Comparison of ENCODE assay signal across 8 mouse cellular contexts in genomic region chr11:97660734-97661647, GRCm38 (mm10). TPM values are rescaled to one million over a fixed set of nuclear protein-coding genes. Genes with fewer than 3 reads are reported as not detected.
DNase-seq lines count a peak whose midpoint lies in the region; ATAC-seq and TF ChIP-seq lines count a peak whose summit lies in the region.

No protein-coding gene starts in this region.

- 5% methylated on average over 27 of the region's 27 CpGs for WGBS in heart, embryonic 12.5 days
- WGBS in hindbrain, embryonic 15.5 days: 2% methylated on average over 27 of the region's 27 CpGs
- WGBS in midbrain, embryonic 14.5 days: 2% methylated on average over 27 of the region's 27 CpGs

- TF ChIP-seq CTCF in MEL (IDR thresholded peaks at IDR 0.05 in 2 of 3, conservative IDR thresholded peaks at IDR 0.05 in 1 of 3; ENCODE audit: control insufficient read depth in 1 of 3, insufficient read depth in 1 of 3, low read depth in 2 of 3, low read length in 3 of 3, poor library complexity in 1 of 3, severe bottlenecking in 1 of 3): no peak

- H3K27me3 ChIP-seq in heart, embryonic 12.5 days (replicated peaks): no peaks in the 10 kb centered on the region
- H3K27me3 ChIP-seq in MEL (ENCODE audit: control insufficient read depth in 1 of 2, insufficient read depth in 2 of 2, low read length in 2 of 2): no peaks in the 10 kb centered on the region
- H3K27me3 ChIP-seq in hindbrain, embryonic 15.5 days: peaks cover 18% of the 10 kb centered on the region
- H3K27me3 ChIP-seq in midbrain, embryonic 14.5 days (ENCODE audit: control insufficient read depth, insufficient read depth, low read length): peaks cover 18% of the 10 kb centered on the region

- no peak for TF ChIP-seq EP300 in MEL (IDR thresholded peaks at IDR 0.05; ENCODE audit: low read depth in 1 of 2, low read length in 2 of 2)

- DNase-seq in heart, postnatal 4 days: no peak
- peak; percentile 67 for DNase-seq in MEL (ENCODE audit: low read depth, low spot score)
- DNase-seq in midbrain, embryonic 14.5 days: no peak
- no peak for DNase-seq in urinary bladder, postnatal 36 days (ENCODE audit: low spot score in 2 of 2)
- no peak for DNase-seq in frontal cortex, postnatal 14 days (ENCODE audit: low spot score in 2 of 2)
- DNase-seq in right cerebral cortex, adult 18-20 months: no peak

- TF ChIP-seq RAD21 in MEL (IDR thresholded peaks at IDR 0.05; ENCODE audit: low read depth, low read length): no peak

- H3K9me3 ChIP-seq in heart, embryonic 12.5 days (replicated peaks): no peaks in the 10 kb centered on the region
- no peaks in the 10 kb centered on the region for H3K9me3 ChIP-seq in MEL (replicated peaks; ENCODE audit: insufficient read depth, low read length)
- no peaks in the 10 kb centered on the region for H3K9me3 ChIP-seq in hindbrain, embryonic 15.5 days
- H3K9me3 ChIP-seq in midbrain, embryonic 14.5 days (ENCODE audit: control insufficient read depth, low read length): no peaks in the 10 kb centered on the region

- H3K4me2 ChIP-seq in heart, embryonic 12.5 days: peak overlapping the region; percentile 76
- H3K4me2 ChIP-seq in hindbrain, embryonic 15.5 days: peak overlapping the region; percentile 81
- peak overlapping the region; percentile 79 for H3K4me2 ChIP-seq in midbrain, embryonic 14.5 days (ENCODE audit: low read length)

- H3K27ac ChIP-seq in heart, embryonic 12.5 days (ENCODE audit: poor library complexity, severe bottlenecking): peak overlapping the region; percentile 94
- peak overlapping the region; percentile 1 for H3K27ac ChIP-seq in MEL (ENCODE audit: control insufficient read depth, low read depth, low read length)
- no peak overlapping the region for H3K27ac ChIP-seq in hindbrain, embryonic 15.5 days (replicated peaks)
- H3K27ac ChIP-seq in midbrain, embryonic 14.5 days (replicated peaks; ENCODE audit: low read depth, low read length): no peak overlapping the region

- peaks cover 11% of the 10 kb centered on the region for H3K79me2 ChIP-seq in MEL (ENCODE audit: control insufficient read depth, insufficient read depth, low read length, poor library complexity)

- TF ChIP-seq POLR2A in MEL (IDR thresholded peaks at IDR 0.05; ENCODE audit: control insufficient read depth in 1 of 2, insufficient read depth in 1 of 2, low read depth in 1 of 2, low read length in 2 of 2, poor library complexity in 1 of 2): no peak

- peak overlapping the region; percentile 93 for H3K4me3 ChIP-seq in heart, embryonic 12.5 days
- H3K4me3 ChIP-seq in MEL (ENCODE audit: control insufficient read depth in 1 of 2, insufficient read depth in 1 of 2, low read depth in 2 of 2, low read length in 2 of 2): peak overlapping the region; percentile 62 to 66
- H3K4me3 ChIP-seq in hindbrain, embryonic 15.5 days: peak overlapping the region; percentile 90
- peak overlapping the region; percentile 87 for H3K4me3 ChIP-seq in midbrain, embryonic 14.5 days (replicated peaks; ENCODE audit: low read depth, low read length)

- H3K36me3 ChIP-seq in heart, embryonic 12.5 days: peaks cover 8% of the 10 kb centered on the region
- H3K36me3 ChIP-seq in MEL (ENCODE audit: control insufficient read depth in 1 of 2, insufficient read depth in 2 of 2, low read length in 2 of 2): peaks cover 0 to 7% of the 10 kb centered on the region in 2 experiments; a peak in 2 of 4 replicates
- 0 out of 2 replicates have a peak, but pooled peaks cover under 1% of the 10 kb centered on the region for H3K36me3 ChIP-seq in hindbrain, embryonic 15.5 days
- H3K36me3 ChIP-seq in midbrain, embryonic 14.5 days (ENCODE audit: control insufficient read depth, insufficient read depth, low read length): no peaks in the 10 kb centered on the region

- H3K4me1 ChIP-seq in heart, embryonic 12.5 days (replicated peaks): peaks cover 67% of the 10 kb centered on the region
- peaks cover 8 to 22% of the 10 kb centered on the region in 2 experiments for H3K4me1 ChIP-seq in MEL (ENCODE audit: control insufficient read depth in 1 of 2, insufficient read depth in 2 of 2, low read length in 2 of 2)
- H3K4me1 ChIP-seq in hindbrain, embryonic 15.5 days (replicated peaks): peaks cover 51% of the 10 kb centered on the region
- H3K4me1 ChIP-seq in midbrain, embryonic 14.5 days (ENCODE audit: control insufficient read depth, insufficient read depth, low read length): peaks cover 36% of the 10 kb centered on the region

- H3K9ac ChIP-seq in heart, embryonic 12.5 days: peak overlapping the region; percentile 90
- H3K9ac ChIP-seq in MEL (ENCODE audit: control insufficient read depth, low read depth, low read length, poor library complexity, severe bottlenecking): peak overlapping the region; percentile 53
- peak overlapping the region; percentile 75 for H3K9ac ChIP-seq in hindbrain, embryonic 15.5 days
- H3K9ac ChIP-seq in midbrain, embryonic 14.5 days (replicated peaks; ENCODE audit: low read length): peak overlapping the region; percentile 73

- no peak for ATAC-seq in heart, embryonic 12.5 days (ENCODE audit: insufficient number of reproducible peaks, low FRiP score)
- no peak for ATAC-seq in hindbrain, embryonic 15.5 days (ENCODE audit: low FRiP score, low read depth)
- no peak for ATAC-seq in midbrain, embryonic 14.5 days (ENCODE audit: low FRiP score, low TSS enrichment)

TF ChIP-seq in MEL, 35 proteins besides CTCF, POLR2A, EP300 and RAD21:
- TF ChIP-seq MAX (IDR thresholded peaks at IDR 0.05; ENCODE audit: low read length): no peak
- no peak for TF ChIP-seq MAFK (IDR thresholded peaks at IDR 0.05; ENCODE audit: borderline replicate concordance, low read depth, low read length)
- TF ChIP-seq MYC (IDR thresholded peaks at IDR 0.05; ENCODE audit: low read depth, low read length): no peak; the same call in 1 of the 2 replicates
- TF ChIP-seq CHD1 (IDR thresholded peaks at IDR 0.05; ENCODE audit: low read depth, low read length): no peak
- TF ChIP-seq TAL1 (IDR thresholded peaks at IDR 0.05; ENCODE audit: low read length): no peak
- no peak; the same call in 1 of the 2 replicates for TF ChIP-seq ZKSCAN1 (IDR thresholded peaks at IDR 0.05; ENCODE audit: low read depth, low read length)
- TF ChIP-seq USF1 (IDR thresholded peaks at IDR 0.05; ENCODE audit: low read depth, low read length): no peak
- no peak for TF ChIP-seq GATA1 (IDR thresholded peaks at IDR 0.05; ENCODE audit: low read depth, low read length)
- TF ChIP-seq MAZ (IDR thresholded peaks at IDR 0.05; ENCODE audit: low read depth, low read length): no peak

RNA-seq across cellular contexts. Expression of gene Mllt6, which starts 2.2 kb away (rescaled TPM):
- 1.8 and 2.2 TPM in 2 replicates for polyA plus RNA-seq in heart, embryonic 12.5 days (2016; fragmentation: Nextera tagmentation; extraction: Ambion mirVana)
- total RNA-seq in heart, postnatal 4 days (2021): 10 to 100 TPM; 50.2 to 51.1 TPM
- total RNA-seq in MEL (2012; rRNA removed): 15.1 and 17.2 TPM in 2 replicates
- 10 to 100 TPM in 1 of 2 experiments, not detected in 1; 17.6 TPM for polyA plus RNA-seq in MEL (2012; ENCODE audit: insufficient read depth in 1 of 2, insufficient read length in 2 of 2, low read depth in 1 of 2, low replicate concordance in 2 of 2, missing spikeins in 1 of 2)
- polyA plus RNA-seq in hindbrain, embryonic 15.5 days (2015; fragmentation: Nextera tagmentation; extraction: Ambion mirVana): 3.4 and 3.5 TPM in 2 replicates
- polyA plus RNA-seq in midbrain, embryonic 14.5 days (2014; fragmentation: Nextera tagmentation; extraction: Ambion mirVana): 6.2 and 9.0 TPM in 2 replicates

RNA-seq across cellular contexts. Expression of gene Cisd3, which starts 24.6 kb away (rescaled TPM):
- 40.5 and 44.8 TPM in 2 replicates for polyA plus RNA-seq in heart, embryonic 12.5 days (2016; fragmentation: Nextera tagmentation; extraction: Ambion mirVana)
- total RNA-seq in heart, postnatal 4 days (2021): 10 to 100 TPM; 96.7 to 98.0 TPM
- total RNA-seq in MEL (2012; rRNA removed): 1.5 and 1.7 TPM in 2 replicates
- 1 to 10 TPM in 1 of 2 experiments, not detected in 1; 6.1 TPM for polyA plus RNA-seq in MEL (2012; ENCODE audit: insufficient read depth in 1 of 2, insufficient read length in 2 of 2, low read depth in 1 of 2, low replicate concordance in 2 of 2, missing spikeins in 1 of 2)
- polyA plus RNA-seq in hindbrain, embryonic 15.5 days (2015; fragmentation: Nextera tagmentation; extraction: Ambion mirVana): 33.2 and 37.0 TPM in 2 replicates
- 17.4 and 21.8 TPM in 2 replicates for polyA plus RNA-seq in midbrain, embryonic 14.5 days (2014; fragmentation: Nextera tagmentation; extraction: Ambion mirVana)

RNA-seq across cellular contexts. Expression of gene Epop, which starts 31.5 kb away (rescaled TPM):
- 2.0 and 2.5 TPM in 2 replicates for polyA plus RNA-seq in heart, embryonic 12.5 days (2016; fragmentation: Nextera tagmentation; extraction: Ambion mirVana)
- 1 to 10 TPM; 1.4 TPM for total RNA-seq in heart, postnatal 4 days (2021)
- total RNA-seq in MEL (2012; rRNA removed): not detected in 2 replicates
- not detected for polyA plus RNA-seq in MEL (2012; ENCODE audit: insufficient read depth in 1 of 2, insufficient read length in 2 of 2, low read depth in 1 of 2, low replicate concordance in 2 of 2, missing spikeins in 1 of 2)
- polyA plus RNA-seq in hindbrain, embryonic 15.5 days (2015; fragmentation: Nextera tagmentation; extraction: Ambion mirVana): 2.6 and 3.0 TPM in 2 replicates
- 1.9 and 2.8 TPM in 2 replicates for polyA plus RNA-seq in midbrain, embryonic 14.5 days (2014; fragmentation: Nextera tagmentation; extraction: Ambion mirVana)

RNA-seq across cellular contexts. Expression of gene Pcgf2, which starts 39.3 kb away (rescaled TPM):
- 11.0 and 12.3 TPM in 2 replicates for polyA plus RNA-seq in heart, embryonic 12.5 days (2016; fragmentation: Nextera tagmentation; extraction: Ambion mirVana)
- total RNA-seq in heart, postnatal 4 days (2021): 10 to 100 TPM; 31.3 to 31.8 TPM
- 12.3 and 20.0 TPM in 2 replicates for total RNA-seq in MEL (2012; rRNA removed)
- 10 to 100 TPM in 1 of 2 experiments, not detected in 1; 38.7 TPM for polyA plus RNA-seq in MEL (2012; ENCODE audit: insufficient read depth in 1 of 2, insufficient read length in 2 of 2, low read depth in 1 of 2, low replicate concordance in 2 of 2, missing spikeins in 1 of 2)
- polyA plus RNA-seq in hindbrain, embryonic 15.5 days (2015; fragmentation: Nextera tagmentation; extraction: Ambion mirVana): 18.9 and 19.5 TPM in 2 replicates
- 25.5 and 31.2 TPM in 2 replicates for polyA plus RNA-seq in midbrain, embryonic 14.5 days (2014; fragmentation: Nextera tagmentation; extraction: Ambion mirVana)

RNA-seq across cellular contexts. Expression of gene Psmb3, which starts 42.2 kb away (rescaled TPM):
- 342 and 374 TPM in 2 replicates for polyA plus RNA-seq in heart, embryonic 12.5 days (2016; fragmentation: Nextera tagmentation; extraction: Ambion mirVana)
- 100 to 1,000 TPM; 186 to 196 TPM for total RNA-seq in heart, postnatal 4 days (2021)
- 914 and 1,101 TPM in 2 replicates for total RNA-seq in MEL (2012; rRNA removed)
- polyA plus RNA-seq in MEL (2012; ENCODE audit: insufficient read depth in 1 of 2, insufficient read length in 2 of 2, low read depth in 1 of 2, low replicate concordance in 2 of 2, missing spikeins in 1 of 2): 100 to 1,000 TPM in 1 of 2 experiments, not detected in 1; 648 TPM
- polyA plus RNA-seq in hindbrain, embryonic 15.5 days (2015; fragmentation: Nextera tagmentation; extraction: Ambion mirVana): 416 and 449 TPM in 2 replicates
- 456 and 503 TPM in 2 replicates for polyA plus RNA-seq in midbrain, embryonic 14.5 days (2014; fragmentation: Nextera tagmentation; extraction: Ambion mirVana)

Comparison
In these comparisons a context has a peak if more than half of its experiments do, and no peak if none do; other contexts are left out.
1. H3K27ac ChIP-seq: peak in heart, embryonic 12.5 days (single experiment) and MEL (single experiment); none in hindbrain, embryonic 15.5 days (single experiment) and midbrain, embryonic 14.5 days (single experiment).
2. Peak in every context shown above with its lines, with median percentiles within 50 percentile points of each other: H3K4me2 ChIP-seq, H3K4me3 ChIP-seq and H3K9ac ChIP-seq.